Mouse (Mus musculus) right cerebral cortex, postnatal 14 days (tissue): Measurements from ENCODE around the gene Rsl1d1.
"Not testable (repeated sequence)": the region's sequence is repeated elsewhere in the genome, so short reads cannot be mapped to it uniquely, and the experiment has no call there.

Source experiments
- DNase-seq: peaks from one replicate; pipeline ENCODE4 v3.0.0; 2022

The Rsl1d1 gene

GRCm38 (mm10) chr16:11202571-11203554 is at the start of gene Rsl1d1:
Gene Rsl1d1, minus strand, starts transcription at chr16:11203331.
- peak; percentile 91 for DNase-seq

DNA sequence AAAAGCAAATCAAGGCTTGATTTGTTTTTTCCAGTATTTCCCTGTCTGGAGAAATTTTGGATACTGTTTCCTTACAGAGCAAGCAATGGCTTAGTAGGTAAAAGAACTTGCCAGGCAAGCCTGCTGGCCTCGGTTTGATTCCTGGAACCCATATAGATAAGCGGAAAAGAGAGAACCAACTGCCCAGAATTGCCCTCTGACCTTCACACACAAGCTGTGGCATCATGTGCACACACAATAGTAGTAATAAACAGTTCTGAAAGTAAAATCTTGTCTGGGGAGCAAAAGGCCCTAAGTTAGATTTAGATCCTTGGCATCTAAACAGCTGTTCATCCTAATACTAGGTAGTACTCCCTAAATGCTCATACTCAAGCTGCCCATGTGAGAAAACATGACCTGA is 44.7 kb upstream of the Rsl1d1 start:
- DNase-seq = no peak

DNA sequence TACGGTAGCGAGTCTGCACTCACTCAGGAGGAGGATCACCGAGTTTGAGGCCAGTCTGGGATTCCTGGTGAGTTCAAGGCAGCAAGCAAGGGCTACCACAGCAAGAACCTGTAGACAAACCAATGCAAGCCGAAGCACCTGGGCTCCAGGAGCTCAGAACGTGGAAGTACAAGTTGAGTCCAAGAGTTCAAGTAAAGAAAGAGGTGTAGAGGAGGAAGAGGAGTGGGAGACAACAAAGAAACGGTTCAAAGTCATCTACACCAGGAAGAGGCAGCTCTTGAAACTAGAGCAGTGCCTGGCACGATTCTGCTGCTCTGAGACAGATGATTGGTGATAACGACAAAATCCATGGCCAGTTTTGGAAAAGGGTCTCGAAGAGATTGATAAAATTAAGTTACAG is 42.6 kb upstream of the Rsl1d1 start:
- no peak for DNase-seq

GRCm38 (mm10) chr16:11242401-11242800 is 39.3 kb upstream of the Rsl1d1 start:
- DNase-seq = no peak

DNA sequence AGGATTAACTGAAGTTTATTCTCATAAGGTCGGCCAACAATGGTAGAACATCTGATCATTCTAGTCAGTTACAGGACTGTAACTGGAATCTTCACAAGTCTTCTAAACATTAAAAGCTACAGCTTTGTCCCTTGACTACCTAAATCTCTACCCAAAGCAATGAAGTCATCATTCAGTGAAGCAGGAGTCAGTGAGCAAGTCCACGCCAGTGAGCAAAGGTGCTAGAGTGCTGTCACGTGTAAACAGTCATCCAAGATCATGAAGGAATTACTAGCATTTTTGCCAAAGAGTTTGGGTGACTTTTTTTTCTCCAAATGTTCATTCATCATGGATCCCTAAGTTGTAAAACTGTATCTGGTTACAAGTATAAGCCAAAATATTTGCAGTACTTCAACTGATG is 14.7 kb upstream of the Rsl1d1 start:
- DNase-seq = no peak

GRCm38 (mm10) chr16:11203600-11204390 is 664 bp upstream of the Rsl1d1 start:
- DNase-seq = no peak

GRCm38 (mm10) chr16:11201740-11202394 is 1.3 kb downstream of the Rsl1d1 start:
- no peak for DNase-seq

DNA sequence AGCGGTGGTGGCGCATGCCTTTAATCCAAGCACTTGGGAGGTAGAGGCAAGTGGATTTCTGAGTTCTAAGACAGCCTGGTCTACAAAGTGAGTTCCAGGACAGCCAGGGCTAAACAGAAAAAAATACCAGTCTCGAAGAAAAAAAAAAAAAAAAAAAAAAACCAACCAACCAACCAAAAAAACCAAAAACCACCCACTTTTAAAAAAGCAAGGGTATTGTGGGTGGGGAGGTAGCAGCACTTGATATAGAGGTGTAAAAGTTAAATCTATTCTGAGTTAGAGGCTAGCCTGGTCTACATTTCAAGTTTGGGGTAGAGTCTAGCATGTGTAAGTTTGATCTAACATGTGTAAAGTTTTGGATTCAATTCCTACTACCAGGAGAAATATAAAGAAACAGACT is 2.9 kb downstream of the Rsl1d1 start:
- no peak for DNase-seq

DNA sequence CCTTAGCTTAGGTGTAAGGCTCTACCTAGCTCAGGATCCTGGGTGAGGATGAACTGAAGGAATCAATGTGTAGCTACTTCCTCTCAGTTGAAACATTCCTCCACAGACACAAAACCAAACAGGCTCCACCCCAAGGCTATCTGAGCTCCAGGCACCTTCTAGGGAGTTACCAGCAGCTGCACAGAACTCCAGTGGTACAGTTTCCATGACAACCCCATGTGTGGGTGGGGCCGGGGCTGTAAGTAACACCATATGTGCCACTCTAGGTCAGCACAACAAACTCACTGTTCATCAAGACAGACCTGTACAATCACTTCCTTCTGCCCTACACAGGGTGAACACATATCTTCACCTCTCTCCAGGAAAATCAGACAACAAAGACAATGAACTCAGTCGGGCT is 4.7 kb downstream of the Rsl1d1 start:
- no peak for DNase-seq

GRCm38 (mm10) chr16:11197052-11197451 is 6.1 kb downstream of the Rsl1d1 start:
- no peak for DNase-seq

DNA sequence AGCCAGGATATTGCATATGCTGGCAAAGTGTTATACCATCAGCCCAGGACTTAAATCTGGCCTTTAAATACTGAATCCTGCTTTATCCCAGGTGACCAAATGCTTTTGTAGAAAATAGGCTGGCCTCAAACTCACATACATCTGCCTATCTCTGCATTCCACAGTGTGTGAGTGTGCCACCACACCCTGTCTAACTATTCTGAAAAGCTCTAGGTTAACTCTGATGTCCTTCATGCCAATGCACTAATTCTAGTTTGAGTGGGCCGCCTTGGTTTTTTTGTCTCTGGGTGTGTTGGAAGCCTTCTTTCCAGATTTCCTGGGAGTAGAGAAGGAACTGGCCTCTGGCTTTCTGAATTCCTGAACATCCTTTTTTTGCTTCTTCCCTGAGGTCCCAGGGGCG is 9.9 kb downstream of the Rsl1d1 start:
- DNase-seq = no peak

DNA sequence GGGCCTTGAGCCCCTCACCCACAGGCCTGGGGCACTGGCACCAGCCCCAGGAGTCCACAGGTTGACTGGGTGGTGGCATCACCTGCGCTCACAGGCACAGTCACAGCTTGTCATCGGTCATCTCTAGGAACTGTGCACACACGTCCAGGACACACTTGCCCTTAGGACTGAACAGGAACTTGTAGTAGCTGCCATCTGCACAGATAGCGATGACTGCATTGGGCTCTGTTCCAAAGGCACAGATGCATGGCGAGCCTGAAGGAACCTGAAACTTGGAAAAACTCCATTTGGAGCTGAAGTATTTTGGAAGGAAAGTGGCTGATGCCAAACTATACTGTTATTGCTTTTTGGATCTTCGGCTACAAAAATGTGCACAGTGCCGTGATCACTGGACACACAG is 13.0 kb downstream of the Rsl1d1 start:
- DNase-seq = no peak

GRCm38 (mm10) chr16:11177404-11177803 is 25.7 kb downstream of the Rsl1d1 start:
- no peak for DNase-seq

- no peak for DNase-seq
Measured at GRCm38 (mm10) chr16:11176884-11177244, 26.3 kb downstream of the Rsl1d1 start.

DNA sequence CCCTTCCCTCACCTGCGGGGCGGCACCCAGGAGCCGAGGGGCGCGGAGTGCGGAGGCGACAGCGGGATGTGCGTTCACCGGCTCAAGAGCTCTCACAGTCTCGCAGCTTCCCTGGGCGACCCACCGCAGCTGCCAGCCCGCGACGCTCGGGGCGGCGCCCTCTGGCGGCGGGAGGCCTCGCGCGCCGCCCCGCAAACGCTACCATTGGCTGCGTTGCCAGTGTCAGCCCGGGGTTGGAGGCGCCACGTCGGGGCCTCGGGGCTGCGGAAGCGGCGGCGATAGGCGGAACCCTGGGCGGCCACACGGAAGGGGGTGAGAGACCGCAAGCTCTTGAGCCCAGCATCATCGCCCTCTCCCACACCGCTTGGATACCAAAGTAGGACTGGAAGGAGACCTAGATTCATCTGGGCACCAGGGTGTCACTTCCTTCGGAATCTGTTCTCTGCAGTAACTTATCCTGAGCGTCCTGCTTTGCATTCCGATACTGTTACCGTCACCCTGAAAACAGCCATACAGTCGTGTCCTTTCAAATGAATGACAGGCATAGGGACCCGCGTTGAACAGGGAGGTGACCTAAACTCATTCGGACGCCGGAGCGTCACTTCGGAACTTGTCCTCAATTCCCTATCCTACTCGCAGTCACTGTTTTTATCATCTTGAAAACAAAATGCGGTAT is 26.8 kb downstream of the Rsl1d1 start, which contains the start of gene Zc3h7a:
TSS of gene Zc3h7a (minus strand) at position 186 of the 676 bp plus-strand sequence.
- DNase-seq = peak; percentile 89

- DNase-seq = peak; percentile 43
Measured at GRCm38 (mm10) chr16:11175489-11176207, 27.5 kb downstream of the Rsl1d1 start.

DNA sequence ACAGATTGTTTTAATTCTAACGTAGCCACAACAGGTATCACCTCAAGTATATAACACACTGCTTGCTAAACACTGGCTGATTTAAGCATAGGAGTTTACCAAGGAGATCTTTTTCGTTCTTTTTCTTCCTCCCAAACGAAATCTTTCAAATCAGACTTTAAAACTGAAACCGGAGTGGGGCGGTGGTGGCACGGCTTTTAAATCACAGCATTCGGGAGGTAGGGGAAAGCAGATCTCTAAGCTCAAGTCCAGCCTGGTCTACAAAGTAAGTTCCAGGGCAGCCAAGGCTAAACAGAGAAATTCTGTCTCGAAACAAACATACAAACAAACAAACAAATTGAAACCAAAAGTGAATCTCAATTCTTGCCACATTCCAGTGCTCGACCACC is 28.0 kb downstream of the Rsl1d1 start:
- no peak for DNase-seq

GRCm38 (mm10) chr16:11174671-11175081 is 28.5 kb downstream of the Rsl1d1 start:
- peak; percentile 45 for DNase-seq

- DNase-seq = no peak
Measured at GRCm38 (mm10) chr16:11171679-11172078, 31.5 kb downstream of the Rsl1d1 start.

DNA sequence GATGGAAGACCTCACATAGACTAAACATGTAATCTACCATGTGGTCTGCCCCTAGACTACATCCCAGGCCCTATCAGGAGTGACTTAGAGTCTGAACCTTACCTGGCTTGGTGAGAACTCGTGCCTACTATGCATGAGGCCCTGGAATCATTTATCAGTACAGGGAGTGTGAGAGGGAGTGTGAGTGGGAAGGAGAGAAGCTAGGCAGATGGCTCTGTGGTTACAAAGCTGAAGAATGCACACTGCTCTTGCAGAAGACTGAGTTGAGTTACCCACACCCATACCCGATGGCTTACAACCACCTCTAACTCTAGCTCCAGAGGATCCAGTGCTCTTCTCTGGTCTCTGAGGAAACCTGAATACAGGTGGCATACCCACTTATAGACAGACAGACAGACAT is 36.7 kb downstream of the Rsl1d1 start:
- DNase-seq = no peak

GRCm38 (mm10) chr16:11164695-11165255 is 38.4 kb downstream of the Rsl1d1 start:
- no peak for DNase-seq

DNA sequence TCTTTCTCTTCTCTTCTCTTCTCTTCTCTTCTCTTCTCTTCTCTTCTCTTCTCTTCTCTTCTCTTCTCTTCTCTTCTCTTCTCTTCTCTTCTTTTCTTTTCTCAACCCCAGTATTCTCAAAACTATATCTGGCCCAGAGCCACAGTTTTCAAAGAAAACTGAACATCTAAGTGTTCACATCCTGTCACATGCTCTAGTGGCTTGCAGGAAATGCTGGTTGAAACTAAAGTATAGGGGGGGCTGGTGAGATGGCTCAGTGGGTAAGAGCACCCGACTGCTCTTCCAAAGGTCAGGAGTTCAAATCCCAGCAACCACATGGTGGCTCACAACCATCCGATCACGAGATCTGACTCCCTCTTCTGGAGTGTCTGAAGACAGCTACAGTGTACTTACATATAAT is 45.4 kb downstream of the Rsl1d1 start:
- not testable (repeated sequence) for DNase-seq
